Mouse (Mus musculus): ENCODE measurements around the gene Fos. TPM values are rescaled to one million over a fixed set of nuclear protein-coding genes. Genes with fewer than 3 reads are reported as not detected.

Fos gene
- polyA plus RNA-seq, 2 experiments, result 13.6 to 19.3 TPM

GRCm38 (mm10) chr12:85479190-85479589 lies 5.5 kb downstream of the Fos start:
- H3K27ac ChIP-seq (replicated peaks; ENCODE audit: low read depth, low read length), result no peak overlapping the region
- H3K9ac ChIP-seq (ENCODE audit: low read depth, low read length, severe bottlenecking), result no peak overlapping the region
- peaks cover 21% of the 10 kb centered on the region for H3K27me3 ChIP-seq (ENCODE audit: control insufficient read depth, insufficient read depth, low read length)
- peaks cover 9% of the 10 kb centered on the region for H3K36me3 ChIP-seq (ENCODE audit: control insufficient read depth, insufficient read depth, low read length)
- TF ChIP-seq POLR2A (IDR thresholded peaks at IDR 0.05; ENCODE audit: borderline replicate concordance, extremely low read depth, insufficient read depth, insufficient read length), result no peak
- no peaks in the 10 kb centered on the region for H3K9me3 ChIP-seq (ENCODE audit: control insufficient read depth, low read length)
- peaks cover 19% of the 10 kb centered on the region for H3K4me1 ChIP-seq (ENCODE audit: control insufficient read depth, insufficient read depth, low read length)
- no peak for DNase-seq (ENCODE audit: low spot score)
- no peak overlapping the region for H3K4me2 ChIP-seq (replicated peaks; ENCODE audit: low read depth, low read length, severe bottlenecking)
- no peak for ATAC-seq (ENCODE audit: low FRiP score, low read depth)
- 18% methylated on average over 3 of the region's 3 CpGs for WGBS
- no peak overlapping the region for H3K4me3 ChIP-seq (replicated peaks; ENCODE audit: low read length)

- H3K27me3 ChIP-seq (ENCODE audit: control insufficient read depth, insufficient read depth, low read length), result no peaks in the 10 kb centered on the region
- DNase-seq (ENCODE audit: low spot score), result no peak
- WGBS, result 25% methylated on average over 4 of the region's 4 CpGs
- H3K27ac ChIP-seq (replicated peaks; ENCODE audit: low read depth, low read length), result no peak overlapping the region
- no peak overlapping the region for H3K9ac ChIP-seq (ENCODE audit: low read depth, low read length, severe bottlenecking)
- peaks cover 24% of the 10 kb centered on the region for H3K4me1 ChIP-seq (ENCODE audit: control insufficient read depth, insufficient read depth, low read length)
- H3K9me3 ChIP-seq (ENCODE audit: control insufficient read depth, low read length), result no peaks in the 10 kb centered on the region
- H3K4me2 ChIP-seq (replicated peaks; ENCODE audit: low read depth, low read length, severe bottlenecking), result no peak overlapping the region
- H3K36me3 ChIP-seq (ENCODE audit: control insufficient read depth, insufficient read depth, low read length), result no peaks in the 10 kb centered on the region
- ATAC-seq (ENCODE audit: low FRiP score, low read depth), result no peak
- no peak for TF ChIP-seq POLR2A (IDR thresholded peaks at IDR 0.05; ENCODE audit: borderline replicate concordance, extremely low read depth, insufficient read depth, insufficient read length)
- H3K4me3 ChIP-seq (replicated peaks; ENCODE audit: low read length), result no peak overlapping the region
These were observed 9.5 kb downstream of the Fos start for GRCm38 (mm10) chr12:85483155-85483554.

GRCm38 (mm10) chr12:85484655-85485054 lies 11.0 kb downstream of the Fos start:
- no peak overlapping the region for H3K4me3 ChIP-seq (replicated peaks; ENCODE audit: low read length)
- H3K27ac ChIP-seq (replicated peaks; ENCODE audit: low read depth, low read length), result no peak overlapping the region
- no peak overlapping the region for H3K9ac ChIP-seq (ENCODE audit: low read depth, low read length, severe bottlenecking)
- no peaks in the 10 kb centered on the region for H3K27me3 ChIP-seq (ENCODE audit: control insufficient read depth, insufficient read depth, low read length)
- 74% methylated on average over 2 of the region's 2 CpGs for WGBS
- no peak overlapping the region for H3K4me2 ChIP-seq (replicated peaks; ENCODE audit: low read depth, low read length, severe bottlenecking)
- TF ChIP-seq POLR2A (IDR thresholded peaks at IDR 0.05; ENCODE audit: borderline replicate concordance, extremely low read depth, insufficient read depth, insufficient read length), result no peak
- DNase-seq (ENCODE audit: low spot score) (no peak), ATAC-seq (ENCODE audit: low FRiP score, low read depth) (no peak)
- peaks cover 15% of the 10 kb centered on the region; the same call in 1 of the 2 replicates for H3K4me1 ChIP-seq (ENCODE audit: control insufficient read depth, insufficient read depth, low read length)
- H3K9me3 ChIP-seq (ENCODE audit: control insufficient read depth, low read length), result no peaks in the 10 kb centered on the region
- no peaks in the 10 kb centered on the region for H3K36me3 ChIP-seq (ENCODE audit: control insufficient read depth, insufficient read depth, low read length)

- peak; percentile 54; the same call in 1 of the 2 replicates for TF ChIP-seq POLR2A (IDR thresholded peaks at IDR 0.05; ENCODE audit: borderline replicate concordance, extremely low read depth, insufficient read depth, insufficient read length)
- Histone ChIP-seq H3K27ac (replicated peaks; ENCODE audit: low read depth, low read length) (peak overlapping the region; percentile 91), H3K9ac (ENCODE audit: low read depth, low read length, severe bottlenecking) (peak overlapping the region; percentile 80), H3K4me1 (ENCODE audit: control insufficient read depth, insufficient read depth, low read length) (peaks cover 13% of the 10 kb centered on the region; the same call in 1 of the 2 replicates), H3K4me2 (replicated peaks; ENCODE audit: low read depth, low read length, severe bottlenecking) (peak overlapping the region; percentile 74), H3K4me3 (replicated peaks; ENCODE audit: low read length) (peak overlapping the region; percentile 59), H3K36me3 (ENCODE audit: control insufficient read depth, insufficient read depth, low read length) (no peaks in the 10 kb centered on the region), H3K27me3 (ENCODE audit: control insufficient read depth, insufficient read depth, low read length) (no peaks in the 10 kb centered on the region), H3K9me3 (ENCODE audit: control insufficient read depth, low read length) (no peaks in the 10 kb centered on the region)
- peak; percentile 91 for DNase-seq (ENCODE audit: low spot score)
- WGBS, result under 1% methylated on average over 51 of the region's 52 CpGs
- peak; percentile 96 for ATAC-seq (ENCODE audit: low FRiP score, low read depth)
These were observed 12.4 kb downstream of the Fos start for GRCm38 (mm10) chr12:85485890-85486765.

GRCm38 (mm10) chr12:85486766-85487069 lies 13.0 kb downstream of the Fos start:
- DNase-seq (ENCODE audit: low spot score), result peak; percentile 38
- peak overlapping the region; percentile 80 for H3K9ac ChIP-seq (ENCODE audit: low read depth, low read length, severe bottlenecking)
- no peak for ATAC-seq (ENCODE audit: low FRiP score, low read depth)
- H3K27ac ChIP-seq (replicated peaks; ENCODE audit: low read depth, low read length), result no peak overlapping the region
- WGBS, result under 1% methylated on average over 20 of the region's 20 CpGs
- no peak for TF ChIP-seq POLR2A (IDR thresholded peaks at IDR 0.05; ENCODE audit: borderline replicate concordance, extremely low read depth, insufficient read depth, insufficient read length)
- H3K4me2 ChIP-seq (replicated peaks; ENCODE audit: low read depth, low read length, severe bottlenecking), result peak overlapping the region; percentile 74
- H3K36me3 ChIP-seq (ENCODE audit: control insufficient read depth, insufficient read depth, low read length), result no peaks in the 10 kb centered on the region
- H3K27me3 ChIP-seq (ENCODE audit: control insufficient read depth, insufficient read depth, low read length), result no peaks in the 10 kb centered on the region
- H3K4me1 ChIP-seq (ENCODE audit: control insufficient read depth, insufficient read depth, low read length), result peaks cover 15% of the 10 kb centered on the region; the same call in 1 of the 2 replicates
- peak overlapping the region; percentile 59 for H3K4me3 ChIP-seq (replicated peaks; ENCODE audit: low read length)
- H3K9me3 ChIP-seq (ENCODE audit: control insufficient read depth, low read length), result no peaks in the 10 kb centered on the region

All from limb, embryonic 14.5 days (tissue).